Mouse (Mus musculus): Measurements from ENCODE around the gene Mad1l1. TPM values are rescaled to one million over a fixed set of nuclear protein-coding genes. Genes with fewer than 3 reads are reported as not detected.
"Not testable (repeated sequence)": the region's sequence is repeated elsewhere in the genome, so short reads cannot be mapped to it uniquely, and the experiment has no call there.

Gene Mad1l1
- 39.8 and 40.9 TPM in 2 replicates for polyA plus RNA-seq (2015; fragmentation: Nextera tagmentation; extraction: Ambion mirVana)

DNA sequence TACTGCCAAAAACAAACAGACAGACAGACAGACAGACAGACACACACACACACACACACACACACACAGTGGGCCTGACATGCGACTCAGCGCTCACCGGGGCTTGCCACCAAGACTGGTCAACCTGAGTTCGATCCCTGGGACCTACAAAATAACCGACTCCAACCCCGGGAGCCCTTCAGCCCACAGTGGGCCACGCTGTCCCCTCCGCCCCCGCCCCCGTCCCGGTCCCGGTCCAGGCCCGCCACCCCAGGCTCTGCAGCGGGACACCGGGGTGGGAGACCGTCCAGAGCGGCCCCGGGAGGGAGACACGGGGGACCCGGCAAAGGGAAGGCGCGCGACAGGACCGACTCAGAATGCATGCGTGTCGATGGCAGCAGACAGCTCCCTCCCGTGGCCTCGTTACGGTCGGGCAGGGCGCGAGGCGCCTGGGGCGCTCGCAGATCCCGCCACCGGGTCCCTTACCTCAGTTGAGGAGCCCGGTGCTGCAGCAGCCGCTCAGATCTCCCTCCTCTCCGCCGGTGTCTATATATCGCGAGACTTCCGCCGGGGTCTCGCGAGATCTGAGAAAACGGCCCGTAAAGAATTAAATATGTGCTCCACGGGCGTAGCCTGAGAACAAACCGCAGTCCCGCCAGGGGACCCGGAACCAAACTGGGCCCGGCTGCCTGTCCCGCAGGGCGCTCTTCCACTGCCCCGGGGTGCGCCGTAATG is at the start of gene Mad1l1, which contains the start of gene Nudt1:
Gene Mad1l1, minus strand, starts transcription at position 511 of the 714 bp plus-strand sequence.
Gene Nudt1, plus strand, starts transcription at position 615 of the 714 bp plus-strand sequence.
- peak; percentile 95 for ATAC-seq (ENCODE audit: insufficient read depth, low FRiP score, low read depth)
- Histone ChIP-seq H3K9me3 (no peaks in the 10 kb centered on the region), H3K27ac (peak within 1 kb of the TSS; percentile 71), H3K4me3 (replicated peaks) (peak within 1 kb of the TSS; percentile 98), H3K27me3 (replicated peaks) (no peaks in the 10 kb centered on the region), H3K4me1 (peaks cover 10% of the 10 kb centered on the region), H3K4me2 (peak within 1 kb of the TSS; percentile 65), H3K36me3 (no peaks in the 10 kb centered on the region), H3K9ac (peak within 1 kb of the TSS; percentile 98)
- under 1% methylated on average over 60 of the region's 60 CpGs for WGBS

- no peak for ATAC-seq (ENCODE audit: insufficient read depth, low FRiP score, low read depth)
- no peaks in the 10 kb centered on the region for H3K9me3 ChIP-seq
- H3K4me3 ChIP-seq (replicated peaks) = no peak overlapping the region
- no peak overlapping the region for H3K9ac ChIP-seq
- no peaks in the 10 kb centered on the region for H3K27me3 ChIP-seq (replicated peaks)
- 52% methylated on average over 6 of the region's 6 CpGs for WGBS
- peaks cover 10% of the 10 kb centered on the region; the same call in 1 of the 2 replicates for H3K4me1 ChIP-seq
- H3K4me2 ChIP-seq = no peak overlapping the region
- no peak overlapping the region for H3K27ac ChIP-seq
- H3K36me3 ChIP-seq = no peaks in the 10 kb centered on the region
Measured at GRCm38 (mm10) chr5:140370446-140371254, 49.3 kb upstream of the Mad1l1 start.

DNA sequence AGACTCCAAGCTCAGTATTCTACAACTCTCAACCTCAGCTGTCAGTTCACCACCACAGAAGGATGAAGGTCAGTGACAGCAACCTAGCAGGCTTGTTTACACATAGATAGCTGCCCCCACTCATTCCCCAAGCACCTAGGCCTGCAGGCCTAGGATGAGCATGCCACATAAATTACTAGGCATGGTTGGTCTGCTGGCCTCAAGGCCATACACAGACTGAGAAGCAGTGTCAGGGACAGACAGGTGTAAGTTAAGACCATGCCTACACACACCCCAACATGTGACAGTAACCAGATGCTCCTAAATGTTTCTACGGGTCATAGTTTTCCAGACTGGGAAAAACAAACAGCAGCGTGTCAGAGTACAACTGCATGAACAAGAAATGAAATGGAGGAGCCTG is 48.1 kb upstream of the Mad1l1 start:
- Histone ChIP-seq H3K9ac (no peak overlapping the region), H3K4me2 (no peak overlapping the region), H3K36me3 (no peaks in the 10 kb centered on the region), H3K4me3 (replicated peaks) (no peak overlapping the region), H3K4me1 (peaks cover 10% of the 10 kb centered on the region; the same call in 1 of the 2 replicates), H3K27ac (no peak overlapping the region), H3K9me3 (no peaks in the 10 kb centered on the region), H3K27me3 (replicated peaks) (no peaks in the 10 kb centered on the region)
- no peak for ATAC-seq (ENCODE audit: insufficient read depth, low FRiP score, low read depth)
- 67% methylated on average over 2 of the region's 2 CpGs for WGBS

DNA sequence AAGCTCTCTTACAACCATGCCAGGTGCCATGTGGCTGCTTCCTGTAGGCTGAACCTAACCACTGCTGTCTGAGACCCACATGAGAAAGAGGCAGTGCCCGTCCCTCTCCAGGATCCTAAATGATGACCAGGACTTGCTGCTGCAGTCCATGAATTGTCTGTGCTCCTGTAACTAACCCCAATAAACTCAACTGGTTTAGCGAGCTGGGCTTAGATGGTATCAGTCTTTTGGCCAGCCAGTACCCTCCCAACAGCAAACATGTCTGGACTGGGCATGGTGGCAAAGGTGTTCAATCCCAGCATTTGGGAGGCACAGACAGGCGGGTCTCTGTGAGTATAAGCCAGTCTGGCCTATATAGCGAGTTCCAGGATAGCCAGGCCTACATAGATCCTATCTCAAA is 47.6 kb upstream of the Mad1l1 start:
- H3K4me1 ChIP-seq = peaks cover 10% of the 10 kb centered on the region; the same call in 1 of the 2 replicates
- no peak overlapping the region for H3K9ac ChIP-seq
- H3K4me3 ChIP-seq (replicated peaks) = no peak overlapping the region
- no peaks in the 10 kb centered on the region for H3K27me3 ChIP-seq (replicated peaks)
- H3K9me3 ChIP-seq = no peaks in the 10 kb centered on the region
- WGBS = 87% methylated on average over 4 of the region's 4 CpGs
- H3K4me2 ChIP-seq = no peak overlapping the region
- no peaks in the 10 kb centered on the region for H3K36me3 ChIP-seq
- no peak overlapping the region for H3K27ac ChIP-seq
- ATAC-seq (ENCODE audit: insufficient read depth, low FRiP score, low read depth) = no peak

GRCm38 (mm10) chr5:140368126-140368525 is 46.8 kb upstream of the Mad1l1 start:
- not testable (repeated sequence) for ATAC-seq (ENCODE audit: insufficient read depth, low FRiP score, low read depth); H3K9ac ChIP-seq; H3K36me3 ChIP-seq; H3K4me3 ChIP-seq (replicated peaks); H3K27me3 ChIP-seq (replicated peaks); H3K9me3 ChIP-seq; H3K4me2 ChIP-seq; H3K27ac ChIP-seq
- H3K4me1 ChIP-seq = peaks cover 10% of the 10 kb centered on the region; the same call in 1 of the 2 replicates
- 91% methylated on average over 2 of the region's 2 CpGs for WGBS

- H3K27me3 ChIP-seq (replicated peaks) = no peaks in the 10 kb centered on the region
- ATAC-seq (ENCODE audit: insufficient read depth, low FRiP score, low read depth) = no peak
- 72% methylated on average over 5 of the region's 5 CpGs for WGBS
Measured at GRCm38 (mm10) chr5:140364415-140364814, 43.1 kb upstream of the Mad1l1 start.

GRCm38 (mm10) chr5:140359930-140360674 is 38.8 kb upstream of the Mad1l1 start:
- H3K9me3 ChIP-seq = no peaks in the 10 kb centered on the region
- H3K4me1 ChIP-seq = no peaks in the 10 kb centered on the region
- H3K4me2 ChIP-seq = no peak overlapping the region
- no peak for ATAC-seq (ENCODE audit: insufficient read depth, low FRiP score, low read depth)
- no peaks in the 10 kb centered on the region for H3K27me3 ChIP-seq (replicated peaks)
- H3K36me3 ChIP-seq = peaks cover 11% of the 10 kb centered on the region
- 76% methylated on average over 14 of the region's 14 CpGs for WGBS
- H3K27ac ChIP-seq = no peak overlapping the region
- no peak overlapping the region for H3K9ac ChIP-seq
- no peak overlapping the region for H3K4me3 ChIP-seq (replicated peaks)

More at GRCm38 (mm10) chr5:140364415-140364814, 43.1 kb upstream of the Mad1l1 start:
- Histone ChIP-seq H3K4me2 (no peak overlapping the region), H3K9ac (no peak overlapping the region), H3K4me1 (no peaks in the 10 kb centered on the region), H3K9me3 (no peaks in the 10 kb centered on the region), H3K27ac (no peak overlapping the region), H3K36me3 (0 out of 2 replicates have a peak, but pooled peaks cover 5% of the 10 kb centered on the region), H3K4me3 (replicated peaks) (no peak overlapping the region)

GRCm38 (mm10) chr5:140357466-140357865 is 36.1 kb upstream of the Mad1l1 start:
- Histone ChIP-seq H3K9me3 (no peaks in the 10 kb centered on the region), H3K4me1 (no peaks in the 10 kb centered on the region), H3K27me3 (replicated peaks) (no peaks in the 10 kb centered on the region), H3K4me3 (replicated peaks) (no peak overlapping the region), H3K36me3 (peaks cover 21% of the 10 kb centered on the region), H3K27ac (no peak overlapping the region), H3K4me2 (no peak overlapping the region), H3K9ac (no peak overlapping the region)
- no peak for ATAC-seq (ENCODE audit: insufficient read depth, low FRiP score, low read depth)
- 77% methylated on average over 3 of the region's 3 CpGs for WGBS

DNA sequence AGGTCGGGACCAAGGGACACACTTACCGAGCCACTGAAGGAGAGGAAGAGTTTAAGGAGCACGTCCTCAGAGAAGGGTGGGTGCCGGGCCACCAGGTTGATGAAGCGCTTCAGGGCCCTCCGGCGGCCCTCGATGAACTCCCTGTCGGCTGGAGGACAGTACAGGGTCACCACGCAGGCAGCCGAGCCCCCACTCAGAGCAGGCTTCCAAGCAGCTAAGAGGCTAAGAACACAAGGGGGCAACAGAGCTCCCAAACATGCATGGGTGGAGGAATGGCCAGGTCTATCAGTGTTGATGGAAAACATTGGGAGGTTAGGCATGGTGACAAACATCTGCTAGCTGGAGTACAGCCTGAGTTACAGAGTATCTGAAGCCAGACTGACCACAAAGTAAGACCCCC is 34.6 kb upstream of the Mad1l1 start:
- Histone ChIP-seq H3K36me3 (peaks cover 33% of the 10 kb centered on the region), H3K27ac (no peak overlapping the region), H3K4me1 (no peaks in the 10 kb centered on the region), H3K9me3 (no peaks in the 10 kb centered on the region), H3K4me2 (no peak overlapping the region), H3K9ac (no peak overlapping the region), H3K4me3 (replicated peaks) (no peak overlapping the region), H3K27me3 (replicated peaks) (no peaks in the 10 kb centered on the region)
- WGBS = 80% methylated on average over 11 of the region's 11 CpGs
- ATAC-seq (ENCODE audit: insufficient read depth, low FRiP score, low read depth) = no peak

DNA sequence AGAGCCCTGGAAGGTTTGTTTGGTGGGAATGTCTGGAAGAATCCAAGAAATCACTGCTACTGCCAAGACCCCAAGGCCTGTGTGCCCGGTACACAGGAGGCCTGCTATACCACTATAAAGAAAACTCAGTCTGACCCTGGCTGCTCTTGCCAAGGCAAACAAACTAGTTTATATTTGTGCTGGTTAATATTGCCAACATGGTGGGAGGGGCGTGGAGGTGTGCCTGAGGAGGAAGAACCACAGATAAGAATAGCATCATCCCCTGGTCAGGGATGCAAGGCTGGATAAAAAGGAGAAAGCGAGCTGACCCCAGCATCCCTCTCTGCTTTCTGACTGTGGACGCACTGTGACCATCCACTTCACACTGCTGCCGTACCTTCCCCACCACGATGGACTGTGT is 31.0 kb upstream of the Mad1l1 start:
- 96% methylated on average over 6 of the region's 6 CpGs for WGBS
- no peak overlapping the region for H3K9ac ChIP-seq
- H3K4me1 ChIP-seq = no peaks in the 10 kb centered on the region

DNA sequence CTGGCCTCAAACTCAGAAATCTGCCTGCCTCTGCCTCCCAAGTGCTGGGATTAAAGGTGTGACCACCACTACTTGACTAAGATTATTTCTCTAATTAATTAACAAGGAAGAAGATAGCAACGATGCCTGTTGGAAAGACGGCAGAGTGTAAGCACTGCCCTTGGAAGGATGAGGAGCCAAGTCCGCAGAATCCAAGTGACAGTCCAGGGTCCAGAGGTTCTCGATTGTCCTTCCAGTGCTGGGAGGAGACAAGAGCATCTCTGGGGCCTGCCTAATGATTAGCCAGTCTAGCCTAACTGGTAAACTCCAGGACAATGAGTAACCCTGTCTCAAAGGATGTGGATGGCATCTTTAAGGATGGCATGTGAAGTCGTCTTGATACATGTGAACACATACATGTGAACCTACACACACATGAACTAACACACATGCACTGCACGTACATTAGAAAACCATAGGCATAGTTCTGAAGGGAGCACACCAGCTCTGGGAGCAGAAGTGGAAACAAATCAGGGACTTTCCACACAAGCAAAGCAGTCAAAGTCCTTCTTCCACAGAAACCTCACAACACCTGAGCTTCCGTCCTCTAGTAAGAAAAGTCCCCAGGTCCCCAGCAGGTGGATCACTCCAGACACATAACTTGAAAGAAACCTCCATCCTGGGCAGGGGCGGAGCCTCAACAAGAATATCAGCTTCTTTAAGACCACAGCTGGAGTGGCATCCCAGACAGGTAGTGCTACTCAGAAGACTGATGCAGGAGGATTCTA is 29.6 kb upstream of the Mad1l1 start:
- Histone ChIP-seq H3K27ac (no peak overlapping the region), H3K4me2 (no peak overlapping the region), H3K9me3 (no peaks in the 10 kb centered on the region), H3K36me3 (peaks cover 24% of the 10 kb centered on the region; the same call in 1 of the 2 replicates), H3K9ac (no peak overlapping the region), H3K4me3 (replicated peaks) (no peak overlapping the region), H3K4me1 (no peaks in the 10 kb centered on the region), H3K27me3 (replicated peaks) (no peaks in the 10 kb centered on the region)
- 91% methylated on average over 8 of the region's 8 CpGs for WGBS
- no peak for ATAC-seq (ENCODE audit: insufficient read depth, low FRiP score, low read depth)

More for the DNA sequence above, 31.0 kb upstream of the Mad1l1 start:
- Histone ChIP-seq H3K9me3 (no peaks in the 10 kb centered on the region), H3K27me3 (replicated peaks) (no peaks in the 10 kb centered on the region), H3K27ac (no peak overlapping the region), H3K4me3 (replicated peaks) (no peak overlapping the region), H3K36me3 (peaks cover 25% of the 10 kb centered on the region; the same call in 1 of the 2 replicates), H3K4me2 (no peak overlapping the region)
- no peak for ATAC-seq (ENCODE audit: insufficient read depth, low FRiP score, low read depth)
